Mouse (Mus musculus) inflammation-experienced regulatory T-cells, adult 6 months (primary cell): ENCODE measurements around the gene Hs2st1. TPM values are rescaled to one million over a fixed set of nuclear protein-coding genes. Genes with fewer than 3 reads are reported as not detected.
A peak's percentile ranks its signal among the peaks of the same experiment; 100 is the strongest.

Source experiments
- ATAC-seq: one replicate; pipeline ENCODE4 v1.8.0; 2017
- polyA plus RNA-seq, 3 experiments: library from polyadenylated mRNA; unstranded; fragments of 100-300 nt; shearing (Covaris generic); gene quantifications; one replicate each; pipeline ENCODE4 v1.2.1; 2017

The Hs2st1 gene
- polyA plus RNA-seq, 3 experiments from 2014 or later, result 1.8 to 3.7 (median 3.5) TPM

DNA sequence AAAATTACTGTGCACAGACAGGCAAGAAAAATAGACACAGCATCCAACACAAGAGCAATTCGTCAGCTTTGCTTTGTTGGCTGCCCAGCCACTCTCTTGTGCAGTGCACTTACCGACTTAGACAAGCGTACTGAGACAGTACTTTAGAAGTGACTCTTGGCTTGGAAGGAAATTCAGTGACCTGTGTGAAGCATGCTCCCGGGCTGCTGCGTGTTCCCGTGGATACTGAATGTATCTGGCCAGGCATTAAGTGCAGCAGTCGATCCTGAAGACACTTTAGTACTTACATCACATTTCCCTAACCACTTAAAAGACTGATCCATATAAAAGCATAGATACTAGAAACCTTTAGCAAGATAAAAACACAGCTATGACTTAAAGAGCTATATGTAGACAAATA lies 68.1 kb downstream of the Hs2st1 start:
- no peak for ATAC-seq

DNA sequence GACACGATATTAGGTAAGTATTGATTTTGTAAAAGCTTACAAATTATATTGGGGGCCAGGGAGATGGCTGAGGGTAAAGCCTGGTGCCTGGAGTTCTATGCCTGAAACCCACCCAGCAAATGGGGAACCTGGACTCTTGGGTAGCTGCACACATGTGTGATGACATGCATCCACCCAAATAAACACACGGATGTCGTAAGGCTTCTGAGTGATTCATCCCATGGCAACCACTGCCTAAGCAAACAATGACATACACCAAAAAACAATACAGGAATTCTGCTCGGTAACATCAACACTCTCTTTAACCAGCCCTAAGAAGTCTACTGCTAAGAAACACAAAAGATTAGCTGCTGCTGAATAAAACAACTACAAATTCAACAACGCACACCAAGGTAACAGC lies 73.2 kb downstream of the Hs2st1 start:
- ATAC-seq, result no peak

GRCm38 (mm10) chr3:144494838-144495237 lies 75.1 kb downstream of the Hs2st1 start:
- no peak for ATAC-seq

- no peak for ATAC-seq
Measured at GRCm38 (mm10) chr3:144488787-144489186, 81.2 kb downstream of the Hs2st1 start.

- ATAC-seq, result no peak
Measured at GRCm38 (mm10) chr3:144480595-144480994, 89.4 kb downstream of the Hs2st1 start.

GRCm38 (mm10) chr3:144478427-144478794 lies 91.6 kb downstream of the Hs2st1 start:
- ATAC-seq, result no peak

DNA sequence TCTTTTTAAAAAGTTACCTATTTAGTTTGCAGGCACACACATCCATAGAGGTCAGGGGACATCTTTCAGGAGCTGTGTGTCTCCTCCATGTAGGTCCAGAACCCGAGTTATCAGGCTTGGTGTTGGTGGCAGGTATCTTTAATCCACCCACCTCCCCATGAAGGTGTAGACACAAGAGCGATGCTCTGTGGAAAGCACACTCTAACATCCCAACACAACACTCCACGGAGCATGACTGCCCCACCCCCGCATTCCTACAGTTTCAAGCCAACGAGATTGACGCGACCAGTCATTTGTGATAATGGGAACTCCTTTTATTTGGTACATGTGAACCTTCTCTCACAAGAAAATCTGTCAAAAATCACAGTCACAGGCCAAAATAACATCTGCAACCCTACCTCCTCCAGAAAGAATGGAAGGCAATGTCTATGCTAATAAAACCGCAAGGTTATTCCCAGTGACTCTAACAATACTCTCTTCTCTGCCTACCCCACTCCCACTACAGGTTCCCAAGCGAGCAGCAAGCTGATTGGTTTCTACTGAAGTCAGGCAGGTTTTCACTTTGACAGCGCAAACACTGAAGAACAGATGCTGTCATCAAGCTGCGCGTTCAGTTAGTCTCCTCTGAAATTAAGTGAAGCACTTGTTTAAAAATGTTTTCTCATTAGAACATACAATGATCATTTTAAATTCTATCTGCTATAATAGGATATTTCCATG lies 92.1 kb downstream of the Hs2st1 start:
- no peak for ATAC-seq

- no peak for ATAC-seq
Measured at GRCm38 (mm10) chr3:144475891-144476290, 94.1 kb downstream of the Hs2st1 start.

DNA sequence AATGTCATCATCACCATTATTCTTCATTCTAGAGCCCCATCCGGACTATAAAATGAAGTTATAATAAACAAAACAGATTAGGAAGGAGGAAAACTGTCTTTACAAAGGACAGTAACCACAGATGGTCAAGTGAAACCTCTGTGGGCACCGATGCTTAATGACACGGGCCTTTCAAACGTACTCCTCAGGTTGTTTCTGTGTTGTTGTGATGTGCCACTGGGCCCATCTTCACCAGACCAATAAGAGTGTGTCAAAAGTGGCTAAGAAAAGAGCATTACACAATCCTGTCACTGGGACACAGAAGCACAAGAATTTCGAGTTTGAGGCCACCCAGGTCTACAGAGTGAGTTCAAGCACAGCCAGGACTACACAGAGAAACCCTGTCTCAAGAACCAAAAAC lies 95.3 kb downstream of the Hs2st1 start:
- no peak for ATAC-seq

DNA sequence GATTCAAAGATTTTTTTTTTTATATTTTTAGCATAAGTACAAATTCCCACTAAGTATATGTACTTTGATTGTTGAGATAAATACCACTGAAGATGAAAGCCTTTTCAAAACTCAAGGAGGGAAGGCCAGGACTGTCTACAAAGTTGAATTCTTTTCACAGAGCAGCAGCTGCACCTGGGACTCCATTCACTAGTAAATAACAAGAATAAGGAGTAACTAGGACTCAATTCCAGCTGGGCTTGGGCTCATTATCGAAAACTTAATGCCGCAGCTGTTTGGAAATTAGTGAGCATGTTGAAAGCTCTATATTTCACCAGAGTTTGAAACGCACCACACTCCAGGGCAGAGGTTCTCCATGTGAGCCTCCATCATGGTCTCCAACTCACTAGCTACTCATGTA lies 98.0 kb downstream of the Hs2st1 start:
- no peak for ATAC-seq

DNA sequence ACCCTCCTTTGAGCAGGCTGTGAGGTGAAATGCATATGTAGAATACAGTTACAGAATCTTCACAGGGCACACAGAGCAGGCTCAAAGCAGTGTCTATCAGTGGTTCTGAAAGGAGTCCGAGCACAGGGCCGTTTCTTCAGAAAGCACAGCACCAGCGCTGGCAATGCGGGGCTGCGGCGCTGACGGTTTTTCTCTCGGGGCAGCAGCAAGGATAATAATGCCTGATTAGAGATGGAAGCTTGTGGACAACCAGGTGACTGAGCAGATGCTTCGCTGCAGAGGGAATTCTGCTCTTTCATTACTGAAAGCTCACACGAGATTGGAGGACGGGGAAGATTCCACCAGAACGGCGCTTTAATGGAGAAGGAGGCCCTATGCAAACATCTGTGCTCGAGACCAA lies 99.1 kb downstream of the Hs2st1 start:
- ATAC-seq, result no peak

DNA sequence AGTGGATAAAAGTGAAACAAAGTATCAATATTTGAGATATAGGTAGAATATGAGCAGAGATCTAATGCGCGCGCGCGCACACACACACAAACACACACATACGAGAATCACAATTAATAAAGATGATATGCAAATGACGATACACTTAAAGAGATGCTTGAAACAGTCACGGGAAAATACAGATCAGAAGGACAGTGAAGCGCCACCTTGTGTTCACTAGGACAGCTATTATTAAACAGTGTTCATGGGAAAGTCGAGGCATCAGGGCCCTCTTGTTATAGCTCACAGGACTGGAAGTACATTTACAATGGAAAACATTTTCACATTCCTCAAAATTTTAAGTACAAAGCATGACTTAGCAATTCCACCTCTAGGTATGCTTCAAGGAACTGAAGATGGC lies 102.5 kb downstream of the Hs2st1 start:
- ATAC-seq, result peak; percentile 68

DNA sequence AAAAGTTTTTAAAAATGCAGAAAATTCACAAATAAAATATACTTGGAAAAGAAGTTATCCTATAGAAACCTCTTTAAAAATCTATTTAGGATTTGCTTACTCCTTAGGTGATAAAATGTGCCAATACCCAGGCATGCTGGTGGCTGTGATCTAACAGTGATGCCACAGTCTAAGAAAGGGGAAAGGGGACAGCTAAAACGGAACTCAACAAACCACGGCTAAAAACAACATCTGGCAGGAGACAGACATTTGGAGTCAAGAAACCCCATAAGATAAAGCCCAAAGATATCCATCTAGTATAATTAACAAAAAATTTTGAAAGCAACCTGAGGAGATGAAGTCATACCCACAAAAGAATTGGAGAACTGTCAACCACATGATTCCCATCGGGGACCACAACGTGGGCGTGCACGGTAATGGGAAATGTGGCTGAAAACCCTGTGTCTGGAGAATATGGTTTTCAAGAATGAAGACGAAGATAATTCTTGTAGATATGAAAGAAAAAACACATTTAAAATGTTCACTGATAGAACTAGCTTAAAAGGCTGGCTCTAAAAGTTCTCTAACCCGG lies 103.8 kb downstream of the Hs2st1 start:
- no peak for ATAC-seq

DNA sequence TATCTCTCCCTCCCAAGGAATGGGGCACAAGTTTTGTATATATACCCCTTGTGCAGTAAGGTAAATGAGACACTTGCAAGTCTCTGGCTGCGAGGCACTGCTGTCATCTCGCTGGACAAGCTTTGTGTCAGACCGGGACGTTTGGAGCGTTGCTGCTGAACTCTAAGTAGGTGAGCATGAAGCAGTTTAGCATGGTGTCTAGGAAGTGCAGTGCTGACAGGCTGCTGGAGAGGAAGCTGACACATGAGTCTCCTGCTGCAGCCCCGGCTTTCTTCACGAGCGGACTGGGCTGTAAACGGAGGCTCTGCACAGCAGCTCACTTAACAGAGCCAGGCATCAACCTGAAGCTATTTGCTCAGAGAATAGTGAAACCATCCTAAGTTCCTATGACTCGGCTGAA lies 107.3 kb downstream of the Hs2st1 start:
- ATAC-seq, result no peak

DNA sequence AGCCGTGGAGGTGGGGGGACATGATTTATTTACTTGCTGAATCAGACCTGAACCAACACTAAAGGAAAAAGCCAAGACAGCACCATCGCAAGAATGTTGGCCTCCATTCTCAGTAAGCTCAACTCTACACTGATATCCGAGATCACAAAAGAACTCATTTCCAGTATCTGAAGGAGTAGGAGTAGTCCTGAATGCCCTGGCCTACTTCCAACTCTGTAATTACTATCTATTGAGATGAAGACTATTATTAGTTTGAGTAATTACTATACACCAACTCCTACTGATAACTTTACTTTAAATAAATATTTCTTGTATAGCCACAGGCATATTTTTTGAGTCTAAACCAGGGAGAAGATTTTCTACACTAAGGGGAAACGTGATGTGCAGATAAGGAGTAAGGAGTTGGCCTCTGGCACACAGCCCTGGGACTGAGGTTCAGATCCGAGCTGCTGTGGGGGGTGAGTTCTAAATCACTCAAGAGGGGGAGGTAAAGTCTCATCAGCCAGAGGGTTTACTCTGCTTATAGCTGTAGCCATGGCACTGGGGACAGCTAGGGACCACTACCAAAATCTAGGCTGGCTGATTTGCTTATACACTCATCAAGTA lies 109.7 kb downstream of the Hs2st1 start:
- no peak for ATAC-seq

GRCm38 (mm10) chr3:144459285-144459697 lies 110.7 kb downstream of the Hs2st1 start:
- no peak for ATAC-seq

GRCm38 (mm10) chr3:144453701-144454430 lies 116.1 kb downstream of the Hs2st1 start:
- peak; percentile 85 for ATAC-seq

DNA sequence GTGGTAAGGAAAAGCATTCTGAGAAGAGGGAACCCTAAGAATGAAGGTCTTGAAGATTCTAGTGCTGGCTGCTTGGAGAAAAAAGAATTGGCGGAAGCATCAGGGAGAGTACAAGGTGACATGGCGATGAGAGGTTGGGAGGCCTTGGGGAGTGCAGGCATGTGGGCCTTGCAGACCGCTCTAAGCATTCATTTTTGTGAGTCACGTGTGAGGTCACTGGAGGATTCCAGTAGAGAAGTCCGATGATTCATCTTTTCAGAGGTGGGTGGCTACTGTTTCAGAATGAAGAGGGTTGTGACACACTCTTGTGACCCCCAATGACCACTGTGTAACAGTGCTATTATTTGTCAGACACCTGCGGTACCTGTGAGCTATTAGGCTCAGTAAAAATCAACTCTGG lies 121.0 kb downstream of the Hs2st1 start:
- ATAC-seq, result no peak

- no peak for ATAC-seq
Measured at GRCm38 (mm10) chr3:144447917-144448316, 122.1 kb downstream of the Hs2st1 start.

GRCm38 (mm10) chr3:144446081-144446634 lies 123.8 kb downstream of the Hs2st1 start:
- no peak for ATAC-seq

DNA sequence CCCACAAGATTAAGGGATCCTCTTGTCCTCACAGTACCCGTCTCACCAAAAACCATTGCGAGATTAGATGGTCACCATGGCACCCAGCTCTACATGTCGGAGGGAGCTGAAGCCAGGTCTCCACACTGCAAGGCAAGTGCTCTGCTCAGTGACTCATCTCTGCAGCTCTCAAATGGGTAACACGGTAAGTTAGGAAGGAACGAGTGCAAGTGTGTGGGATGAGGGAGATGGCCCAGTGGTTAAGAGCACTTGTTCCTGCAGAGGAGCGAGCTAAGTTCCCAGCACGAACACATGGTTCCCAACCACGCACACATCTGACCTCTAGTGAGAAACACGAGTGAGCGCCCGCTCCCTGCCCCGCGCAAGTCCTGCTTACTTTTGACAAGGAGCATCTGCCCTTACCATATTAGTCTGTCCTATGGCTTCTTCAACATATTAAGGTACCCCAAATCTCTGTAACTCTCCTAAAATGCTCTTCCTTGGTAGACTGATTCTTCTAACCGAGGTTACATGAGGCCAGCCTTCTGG lies 132.0 kb downstream of the Hs2st1 start:
- no peak for ATAC-seq

- ATAC-seq, result no peak
Measured at GRCm38 (mm10) chr3:144436076-144436475, 133.9 kb downstream of the Hs2st1 start.

DNA sequence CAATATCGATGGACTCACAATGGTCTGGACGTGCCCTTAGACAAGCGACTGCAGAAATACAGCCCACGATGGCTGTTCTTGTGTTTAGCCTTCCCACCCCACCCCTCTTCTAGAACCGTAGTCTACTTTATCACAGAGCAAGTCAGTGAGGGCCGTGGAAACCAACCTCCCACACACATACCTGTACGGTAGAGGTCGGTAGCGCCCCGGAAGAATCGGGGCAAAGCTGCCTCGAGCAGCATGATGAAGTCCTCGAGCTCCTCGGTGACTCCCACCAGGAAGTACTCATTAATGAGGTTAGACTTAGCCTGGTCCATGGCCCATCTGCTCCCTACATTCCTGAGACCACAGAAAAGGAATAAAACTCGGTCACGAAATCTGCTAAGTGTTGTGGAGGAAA lies 134.7 kb downstream of the Hs2st1 start:
- no peak for ATAC-seq
